Mouse (Mus musculus): ENCODE data around the gene Dnajc30. TPM values are rescaled to one million over a fixed set of nuclear protein-coding genes. Genes with fewer than 3 reads are reported as not detected.
"Not testable (repeated sequence)": the region's sequence is repeated elsewhere in the genome, so short reads cannot be mapped to it uniquely, and the experiment has no call there.

Gene Dnajc30
- polyA plus RNA-seq, 1 experiment from 2014 or later: 37.4 TPM

DNA sequence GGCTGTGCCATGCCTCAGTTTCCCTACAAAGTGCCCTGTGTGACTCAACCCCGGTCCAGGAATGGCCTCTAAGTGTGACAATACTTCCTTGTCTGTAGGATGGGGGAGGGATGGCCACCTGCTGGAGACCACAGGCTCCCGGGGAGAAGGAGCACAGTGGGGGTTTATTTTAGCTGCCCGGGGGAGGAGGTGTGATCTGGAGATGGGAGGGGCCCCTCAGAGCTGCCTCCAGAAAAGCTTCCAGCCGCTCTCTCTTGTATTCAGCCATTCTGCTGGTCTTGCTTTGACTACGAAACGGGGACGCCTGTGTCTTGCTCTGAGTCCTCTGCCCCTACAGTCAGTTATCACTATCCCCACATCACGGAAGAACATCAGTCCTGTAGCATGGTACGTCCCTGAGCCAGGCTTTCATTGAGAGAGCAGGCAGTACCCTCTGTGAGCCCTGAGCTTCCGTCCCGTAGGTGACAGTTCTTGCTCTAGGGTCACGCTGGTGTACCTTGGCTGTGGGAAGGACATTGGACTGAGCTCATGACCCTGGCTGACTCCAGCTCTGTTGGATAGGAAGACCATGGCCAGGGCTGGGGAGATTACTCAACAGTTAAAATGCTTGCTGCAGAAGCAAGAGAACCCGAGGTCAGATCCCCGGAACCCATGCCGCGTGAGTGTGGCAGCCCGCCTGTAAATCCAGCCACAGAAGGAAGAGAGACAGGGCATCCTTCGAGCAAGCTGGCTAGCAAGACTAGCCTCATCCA is 28.2 kb upstream of the Dnajc30 start:
- 67% methylated on average over 18 of the region's 18 CpGs for WGBS
- Histone ChIP-seq H3K9me3 (no peaks in the 10 kb centered on the region; the same call in 1 of the 2 replicates), H3K4me3 (no peak overlapping the region), H3K27me3 (no peaks in the 10 kb centered on the region), H3K9ac (no peak overlapping the region), H3K4me1 (replicated peaks) (0 out of 2 replicates have a peak, but pooled peaks cover 7% of the 10 kb centered on the region), H3K36me3 (peaks cover 20% of the 10 kb centered on the region), H3K4me2 (no peak overlapping the region), H3K27ac (no peak overlapping the region)
- ATAC-seq (ENCODE audit: low FRiP score): no peak

DNA sequence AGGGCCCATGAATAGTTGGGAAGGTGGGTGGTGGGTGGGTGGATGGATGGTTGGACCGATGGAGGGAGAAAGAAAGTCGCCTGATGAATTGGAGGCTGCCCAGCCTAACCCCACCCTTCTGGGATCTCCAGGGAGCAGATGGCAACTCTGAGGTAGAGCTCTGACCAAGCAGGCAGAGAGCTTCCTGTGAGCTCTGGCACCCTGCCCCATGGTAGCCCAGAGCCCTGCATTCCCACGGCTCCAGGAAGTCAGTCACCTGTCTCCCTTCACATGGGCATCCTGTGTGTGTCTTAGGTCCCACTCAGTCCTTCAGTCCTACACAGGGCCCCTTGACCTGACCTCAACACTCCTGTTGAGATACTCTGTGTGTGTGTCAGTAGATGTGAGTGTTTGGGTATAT is 26.1 kb upstream of the Dnajc30 start:
- Histone ChIP-seq H3K9me3 (no peaks in the 10 kb centered on the region; the same call in 1 of the 2 replicates), H3K4me3 (no peak overlapping the region), H3K27ac (no peak overlapping the region), H3K9ac (no peak overlapping the region), H3K36me3 (peaks cover 24% of the 10 kb centered on the region), H3K4me2 (no peak overlapping the region), H3K27me3 (no peaks in the 10 kb centered on the region), H3K4me1 (replicated peaks) (0 out of 2 replicates have a peak, but pooled peaks cover 7% of the 10 kb centered on the region)
- WGBS: 85% methylated on average over 3 of the region's 3 CpGs
- ATAC-seq (ENCODE audit: low FRiP score): no peak

DNA sequence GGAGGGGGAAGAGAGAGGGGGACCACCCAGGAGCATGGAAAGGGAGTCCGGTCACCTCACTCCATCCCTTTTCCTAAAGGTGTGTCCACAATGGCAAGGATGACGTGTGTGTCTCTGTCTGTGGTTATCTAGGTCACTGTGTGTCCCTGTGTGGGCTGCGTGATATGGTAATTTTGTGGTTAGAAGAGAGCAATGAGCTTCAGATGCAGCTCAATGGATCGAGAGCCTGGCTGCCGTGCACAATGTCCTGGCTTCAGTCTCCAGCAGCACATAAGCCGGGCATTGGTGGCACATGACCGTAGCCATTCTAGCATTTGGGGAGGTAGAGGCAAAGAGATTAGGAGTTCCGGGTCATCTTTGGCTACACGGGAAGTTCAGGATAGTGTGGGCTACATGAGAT is 24.5 kb upstream of the Dnajc30 start:
- 81% methylated on average over 9 of the region's 9 CpGs for WGBS
- Histone ChIP-seq H3K4me1 (replicated peaks) (0 out of 2 replicates have a peak, but pooled peaks cover 7% of the 10 kb centered on the region), H3K4me2 (no peak overlapping the region), H3K9ac (no peak overlapping the region), H3K4me3 (no peak overlapping the region), H3K36me3 (peaks cover 29% of the 10 kb centered on the region), H3K27me3 (no peaks in the 10 kb centered on the region), H3K9me3 (no peaks in the 10 kb centered on the region), H3K27ac (no peak overlapping the region)
- ATAC-seq (ENCODE audit: low FRiP score): no peak

DNA sequence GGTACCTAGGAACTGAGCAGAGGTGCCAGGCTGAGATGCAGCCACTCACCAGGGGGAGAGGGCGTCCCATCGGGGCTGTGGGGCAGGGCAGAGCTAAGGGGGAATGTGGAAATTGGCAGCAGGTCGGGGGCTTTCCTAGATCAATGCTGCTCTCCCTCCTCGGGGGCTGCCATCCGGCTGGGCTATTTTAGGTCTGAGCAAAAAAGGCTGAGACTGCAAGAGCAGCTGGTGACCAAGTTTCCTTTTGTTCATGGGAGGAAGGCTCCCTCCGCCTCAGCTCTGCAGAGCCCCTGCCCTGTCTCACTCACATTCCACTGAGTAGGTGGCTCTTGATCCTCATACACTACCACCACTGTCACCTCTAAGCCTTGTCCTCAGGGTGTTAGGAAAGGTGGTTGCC is 23.9 kb upstream of the Dnajc30 start:
- Histone ChIP-seq H3K4me3 (no peak overlapping the region), H3K36me3 (peaks cover 34% of the 10 kb centered on the region), H3K4me2 (no peak overlapping the region), H3K27ac (no peak overlapping the region), H3K4me1 (replicated peaks) (0 out of 2 replicates have a peak, but pooled peaks cover 7% of the 10 kb centered on the region), H3K27me3 (no peaks in the 10 kb centered on the region), H3K9ac (peak overlapping the region; percentile 24; the same call in 1 of the 2 replicates), H3K9me3 (no peaks in the 10 kb centered on the region)
- 45% methylated on average over 6 of the region's 6 CpGs for WGBS
- no peak for ATAC-seq (ENCODE audit: low FRiP score)

DNA sequence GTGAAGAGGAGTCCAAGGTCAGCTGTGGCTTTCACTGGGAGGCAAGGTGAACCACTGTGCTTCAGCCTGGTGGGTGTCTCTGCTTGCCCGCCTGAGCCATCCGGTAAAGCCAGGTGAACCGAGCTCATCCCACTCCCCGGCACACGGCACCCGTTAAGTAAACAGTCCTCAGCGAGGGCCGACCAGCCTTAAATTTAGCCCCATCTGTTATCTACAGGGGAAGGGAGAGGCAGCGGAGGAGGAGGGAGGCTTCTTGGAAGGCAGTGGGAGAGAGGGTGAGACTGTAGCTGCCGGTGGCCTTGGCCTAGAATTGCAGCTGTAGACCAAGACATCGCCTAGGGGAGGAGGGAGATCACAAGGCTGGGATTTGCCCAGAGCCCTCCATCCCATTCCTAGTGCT is 23.2 kb upstream of the Dnajc30 start:
- no peak for ATAC-seq (ENCODE audit: low FRiP score)
- Histone ChIP-seq H3K36me3 (peaks cover 41% of the 10 kb centered on the region), H3K27me3 (no peaks in the 10 kb centered on the region), H3K27ac (no peak overlapping the region), H3K4me2 (no peak overlapping the region), H3K4me1 (replicated peaks) (0 out of 2 replicates have a peak, but pooled peaks cover 7% of the 10 kb centered on the region), H3K9ac (no peak overlapping the region), H3K9me3 (no peaks in the 10 kb centered on the region), H3K4me3 (no peak overlapping the region)
- WGBS: 83% methylated on average over 11 of the region's 11 CpGs

DNA sequence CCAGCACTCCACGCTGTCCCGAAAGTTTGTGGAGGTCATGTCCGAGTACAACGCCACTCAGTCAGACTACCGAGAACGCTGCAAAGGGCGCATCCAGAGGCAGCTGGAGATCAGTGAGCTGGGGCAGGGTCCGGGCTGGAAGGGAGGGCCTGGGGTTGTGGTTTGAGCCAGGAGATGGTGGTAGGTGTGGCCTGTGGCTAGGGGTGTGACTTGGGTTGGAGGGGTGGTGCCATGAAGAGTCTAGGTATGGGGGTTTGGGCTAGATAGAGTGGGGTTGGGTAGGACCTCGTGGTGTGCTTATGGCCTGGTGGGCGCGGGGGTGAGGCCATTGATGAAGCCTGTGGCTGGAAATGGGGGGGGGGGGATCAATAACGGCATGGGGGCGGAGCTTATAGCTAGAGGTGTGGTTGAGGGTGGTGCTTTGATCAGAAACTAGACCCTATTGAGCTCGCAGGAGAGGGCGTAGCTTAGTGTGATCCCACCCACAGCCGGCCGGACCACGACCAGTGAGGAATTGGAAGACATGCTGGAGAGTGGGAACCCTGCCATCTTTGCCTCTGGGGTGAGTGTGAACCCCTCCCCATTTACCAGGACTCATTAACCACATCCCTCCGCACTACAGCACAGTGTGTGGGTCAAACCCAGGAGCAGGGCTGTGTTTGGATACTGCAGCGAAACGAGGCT is 21.8 kb upstream of the Dnajc30 start:
- Histone ChIP-seq H3K27me3 (no peaks in the 10 kb centered on the region), H3K27ac (no peak overlapping the region), H3K9me3 (no peaks in the 10 kb centered on the region), H3K9ac (no peak overlapping the region), H3K36me3 (peaks cover 39% of the 10 kb centered on the region), H3K4me2 (no peak overlapping the region), H3K4me3 (no peak overlapping the region), H3K4me1 (replicated peaks) (0 out of 2 replicates have a peak, but pooled peaks cover 7% of the 10 kb centered on the region)
- ATAC-seq (ENCODE audit: low FRiP score): no peak
- 29% methylated on average over 21 of the region's 21 CpGs for WGBS

DNA sequence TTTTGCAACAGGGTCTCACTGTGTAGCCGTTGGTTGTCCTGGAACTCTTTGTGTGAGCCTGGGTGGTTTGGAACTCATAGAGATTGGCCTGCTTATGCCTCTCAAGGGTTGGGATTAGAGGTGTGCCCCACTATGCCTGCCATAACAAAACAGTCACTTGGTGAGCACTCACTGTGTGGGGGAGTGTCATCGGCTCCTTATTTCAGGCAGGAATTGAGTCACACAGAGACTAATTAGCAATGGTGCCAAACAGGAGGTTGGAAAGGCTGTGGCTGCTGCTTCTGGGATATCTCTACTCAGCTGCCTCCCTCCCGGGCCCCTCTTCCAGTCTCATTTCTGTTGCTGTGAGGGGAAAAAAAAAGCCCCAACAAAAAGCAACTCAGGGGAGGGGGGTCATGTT is 19.4 kb upstream of the Dnajc30 start:
- H3K27me3 ChIP-seq: no peaks in the 10 kb centered on the region
- 0 out of 2 replicates have a peak, but pooled peaks cover 7% of the 10 kb centered on the region for H3K4me1 ChIP-seq (replicated peaks)
- ATAC-seq (ENCODE audit: low FRiP score): no peak
- no peaks in the 10 kb centered on the region for H3K9me3 ChIP-seq
- WGBS: 94% methylated on average over 3 of the region's 3 CpGs
- no peak overlapping the region for H3K4me3 ChIP-seq
- H3K36me3 ChIP-seq: peaks cover 41% of the 10 kb centered on the region
- no peak overlapping the region for H3K9ac ChIP-seq
- no peak overlapping the region for H3K4me2 ChIP-seq
- H3K27ac ChIP-seq: no peak overlapping the region

DNA sequence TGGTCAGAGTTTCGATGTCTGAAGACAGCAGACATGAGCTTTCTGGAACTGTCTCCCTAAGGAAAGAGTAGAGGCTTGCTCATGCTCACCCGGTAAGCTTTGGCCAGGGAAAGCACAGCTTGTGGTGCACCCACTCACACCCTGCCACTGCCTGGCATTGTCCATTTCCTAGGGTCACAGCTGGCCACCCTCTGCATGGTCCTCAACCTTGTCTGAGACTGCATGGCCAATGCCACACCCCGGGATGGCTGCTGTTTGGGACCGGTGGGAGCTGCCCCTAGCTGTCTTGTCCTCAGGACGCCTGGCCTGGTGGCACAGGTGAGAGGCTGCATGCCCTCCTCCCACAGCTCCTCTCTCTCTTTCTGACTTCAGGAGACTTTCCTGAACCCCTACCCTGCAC is 15.5 kb upstream of the Dnajc30 start:
- H3K4me3 ChIP-seq: no peak overlapping the region
- H3K4me1 ChIP-seq (replicated peaks): no peaks in the 10 kb centered on the region
- no peaks in the 10 kb centered on the region for H3K27me3 ChIP-seq
- no peak for ATAC-seq (ENCODE audit: low FRiP score)
- WGBS: 96% methylated on average over 5 of the region's 5 CpGs
- no peak overlapping the region for H3K4me2 ChIP-seq
- H3K27ac ChIP-seq: no peak overlapping the region
- H3K36me3 ChIP-seq: peaks cover 66% of the 10 kb centered on the region
- no peak overlapping the region for H3K9ac ChIP-seq
- no peaks in the 10 kb centered on the region for H3K9me3 ChIP-seq

DNA sequence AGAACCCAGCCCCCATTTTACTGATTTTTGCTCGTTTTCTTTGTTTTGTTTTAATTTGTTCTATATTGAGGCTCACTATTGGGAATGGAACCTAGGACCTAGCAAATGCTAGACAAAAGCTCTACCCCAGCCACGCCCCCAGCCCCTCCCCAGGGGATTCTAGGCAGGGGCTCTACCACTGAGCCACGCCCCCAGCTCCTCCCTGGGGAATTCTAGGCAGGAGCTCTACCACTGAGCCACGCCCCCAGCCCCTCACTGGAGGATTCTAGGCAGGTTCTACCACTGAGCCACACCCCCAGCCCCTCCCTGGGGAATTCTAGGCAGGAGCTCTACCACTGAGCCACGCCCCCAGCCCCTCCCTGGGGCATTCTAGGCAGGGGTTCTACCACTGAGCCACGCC is 14.7 kb upstream of the Dnajc30 start:
- not testable (repeated sequence) for H3K9me3 ChIP-seq; H3K4me1 ChIP-seq (replicated peaks); H3K27ac ChIP-seq; H3K4me2 ChIP-seq; H3K4me3 ChIP-seq; ATAC-seq (ENCODE audit: low FRiP score); H3K9ac ChIP-seq; H3K27me3 ChIP-seq
- 91% methylated on average over 6 of the region's 6 CpGs for WGBS
- peaks cover 71% of the 10 kb centered on the region for H3K36me3 ChIP-seq

DNA sequence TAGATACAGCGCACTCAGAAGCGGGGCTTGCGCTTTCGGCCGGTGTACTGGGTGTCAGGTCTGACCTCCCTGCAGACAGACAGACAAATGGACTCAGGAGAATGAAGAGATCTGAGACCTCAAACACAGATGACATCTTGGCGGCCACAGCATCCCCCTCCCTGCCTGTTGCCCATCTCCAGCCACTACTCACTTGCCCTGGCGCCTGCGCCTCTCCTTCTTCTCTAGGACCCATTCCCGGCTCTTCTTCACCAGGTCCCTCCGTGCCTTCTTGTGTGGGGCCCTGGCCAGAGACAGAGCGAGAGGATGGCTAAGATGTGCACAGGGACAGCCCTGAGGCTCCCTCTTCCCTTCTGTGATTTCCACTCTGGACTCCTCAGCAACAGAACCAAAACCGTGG is 10.6 kb upstream of the Dnajc30 start:
- WGBS: 93% methylated on average over 12 of the region's 12 CpGs
- no peak overlapping the region for H3K27ac ChIP-seq
- no peak overlapping the region for H3K4me3 ChIP-seq

DNA sequence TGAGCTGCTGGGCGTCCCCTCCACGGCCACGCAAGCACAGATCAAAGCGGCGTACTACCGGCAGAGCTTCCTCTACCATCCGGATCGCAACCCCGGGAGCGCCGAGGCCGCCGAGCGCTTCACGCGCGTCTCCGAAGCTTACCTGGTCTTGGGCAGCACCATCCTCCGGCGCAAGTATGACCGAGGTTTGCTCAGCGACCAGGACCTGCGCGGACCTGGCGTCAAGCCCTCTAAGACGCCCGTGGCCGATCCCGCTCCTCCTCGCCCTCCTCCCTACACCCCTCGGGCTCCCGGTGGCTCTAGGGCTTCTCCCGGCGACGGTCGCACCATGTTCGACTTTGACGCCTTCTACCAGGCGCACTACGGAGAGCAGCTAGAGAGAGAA is 372 bp downstream of the Dnajc30 start:
- Histone ChIP-seq H3K36me3 (peaks cover 53% of the 10 kb centered on the region), H3K27me3 (no peaks in the 10 kb centered on the region), H3K4me1 (replicated peaks) (peaks cover 26% of the 10 kb centered on the region), H3K9me3 (no peaks in the 10 kb centered on the region), H3K9ac (peak overlapping the region; percentile 90), H3K4me3 (peak overlapping the region; percentile 97), H3K27ac (peak overlapping the region; percentile 79), H3K4me2 (peak overlapping the region; percentile 97)
- ATAC-seq (ENCODE audit: low FRiP score): no peak; the same call in none of the 2 replicates
- 0% methylated on average over 39 of the region's 40 CpGs for WGBS

More for the DNA sequence above, 10.6 kb upstream of the Dnajc30 start:
- H3K4me1 ChIP-seq (replicated peaks): no peaks in the 10 kb centered on the region
- H3K9me3 ChIP-seq: no peaks in the 10 kb centered on the region
- no peak overlapping the region for H3K9ac ChIP-seq
- H3K27me3 ChIP-seq: no peaks in the 10 kb centered on the region
- no peak for ATAC-seq (ENCODE audit: low FRiP score)
- peaks cover 90% of the 10 kb centered on the region for H3K36me3 ChIP-seq
- H3K4me2 ChIP-seq: no peak overlapping the region

DNA sequence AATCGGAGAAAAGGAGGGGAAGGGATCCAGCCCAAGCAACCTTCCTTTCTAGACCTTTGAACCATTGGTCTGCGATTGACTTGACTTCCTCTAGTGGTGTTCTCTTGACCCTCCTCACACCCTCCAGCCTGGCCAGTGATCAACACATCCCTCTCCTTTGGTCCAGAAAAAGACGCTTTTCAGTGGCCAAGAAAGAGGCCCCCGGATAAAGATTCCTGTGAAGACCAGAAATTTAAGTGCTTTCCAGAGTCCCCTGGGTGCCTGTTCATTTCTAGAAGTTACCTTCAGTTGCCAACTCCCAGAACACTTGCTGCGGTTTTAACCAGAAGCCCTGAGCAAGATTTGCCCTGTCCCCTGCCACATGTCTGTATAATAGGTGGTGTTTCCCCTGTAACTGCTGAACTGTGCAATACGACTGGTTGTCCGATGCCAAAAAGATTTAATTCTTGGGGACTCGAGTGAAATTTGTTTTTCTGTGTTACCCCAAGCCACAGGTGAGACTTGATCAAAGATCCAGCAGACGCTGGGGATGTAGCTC is 976 bp downstream of the Dnajc30 start, which contains the start of gene Bud23:
Bud23 (minus strand) TSS at position 51 of the 538 bp plus-strand sequence.
- 78% methylated on average over 9 of the region's 9 CpGs for WGBS
- peak within 1 kb of the TSS; percentile 97 for H3K4me2 ChIP-seq
- H3K4me1 ChIP-seq (replicated peaks): peaks cover 26% of the 10 kb centered on the region
- ATAC-seq (ENCODE audit: low FRiP score); H3K9me3 ChIP-seq; H3K27me3 ChIP-seq: not testable (repeated sequence)
- peak within 1 kb of the TSS; percentile 79 for H3K27ac ChIP-seq
- peaks cover 48% of the 10 kb centered on the region for H3K36me3 ChIP-seq
- H3K4me3 ChIP-seq: peak within 1 kb of the TSS; percentile 97
- H3K9ac ChIP-seq: peak within 1 kb of the TSS; percentile 90

Data from hindbrain, embryonic 13.5 days (tissue).